15 mouse cellular contexts compared by ENCODE assay signal in genomic region chr5:108689091-108689490, GRCm38 (mm10). TPM values are rescaled to one million over a fixed set of nuclear protein-coding genes. Genes with fewer than 3 reads are reported as not detected.
"Had no signal": no experiment of that assay in that cellular context is flagged by ENCODE, and none has a peak within 500 bp of the region (broad histone marks: within the 10 kb centered on the region; RNA-seq: fewer than 3 reads in every experiment).

No protein-coding gene starts in this region.

- H3K36me3 ChIP-seq: midbrain, embryonic 12.5 days; neural tube, embryonic 13.5 days had no signal

- ATAC-seq: intestine, embryonic 16.5 days; lung, postnatal 0 days had no signal

- DNase-seq: kidney, adult 2 months; kidney, postnatal 25 days; liver; lung, adult 18-20 months; lung, postnatal 36 days; right cerebral cortex, adult 18-20 months; right cerebral cortex, postnatal 25 days; thymus, postnatal 36 days had no signal

- H3K4me2 ChIP-seq: limb, embryonic 12.5 days; midbrain, embryonic 12.5 days; neural tube, embryonic 13.5 days had no signal

- H3K9me3 ChIP-seq: limb, embryonic 12.5 days; midbrain, embryonic 12.5 days; neural tube, embryonic 13.5 days had no signal

- H3K27ac ChIP-seq: limb, embryonic 12.5 days; liver, embryonic 14.5 days; midbrain, embryonic 12.5 days; neural tube, embryonic 13.5 days had no signal

- H3K9ac ChIP-seq: limb, embryonic 12.5 days; liver, embryonic 14.5 days; midbrain, embryonic 12.5 days; neural tube, embryonic 13.5 days had no signal

- H3K4me3 ChIP-seq: limb, embryonic 12.5 days; midbrain, embryonic 12.5 days; neural tube, embryonic 13.5 days had no signal

RNA-seq across cellular contexts. Expression of gene Slc26a1, which starts 13.7 kb away (rescaled TPM):
- polyA plus RNA-seq: small intestine, adult 2 months had no signal
